Mouse (Mus musculus): ENCODE data around the gene Lpo. TPM values are rescaled to one million over a fixed set of nuclear protein-coding genes. Genes with fewer than 3 reads are reported as not detected.
"Not testable (repeated sequence)": the region's sequence is repeated elsewhere in the genome, so short reads cannot be mapped to it uniquely, and the experiment has no call there.

Lpo gene
- polyA plus RNA-seq (2015; fragmentation: Nextera tagmentation; extraction: Ambion mirVana): 0.25 and 0.41 TPM in 2 replicates

DNA sequence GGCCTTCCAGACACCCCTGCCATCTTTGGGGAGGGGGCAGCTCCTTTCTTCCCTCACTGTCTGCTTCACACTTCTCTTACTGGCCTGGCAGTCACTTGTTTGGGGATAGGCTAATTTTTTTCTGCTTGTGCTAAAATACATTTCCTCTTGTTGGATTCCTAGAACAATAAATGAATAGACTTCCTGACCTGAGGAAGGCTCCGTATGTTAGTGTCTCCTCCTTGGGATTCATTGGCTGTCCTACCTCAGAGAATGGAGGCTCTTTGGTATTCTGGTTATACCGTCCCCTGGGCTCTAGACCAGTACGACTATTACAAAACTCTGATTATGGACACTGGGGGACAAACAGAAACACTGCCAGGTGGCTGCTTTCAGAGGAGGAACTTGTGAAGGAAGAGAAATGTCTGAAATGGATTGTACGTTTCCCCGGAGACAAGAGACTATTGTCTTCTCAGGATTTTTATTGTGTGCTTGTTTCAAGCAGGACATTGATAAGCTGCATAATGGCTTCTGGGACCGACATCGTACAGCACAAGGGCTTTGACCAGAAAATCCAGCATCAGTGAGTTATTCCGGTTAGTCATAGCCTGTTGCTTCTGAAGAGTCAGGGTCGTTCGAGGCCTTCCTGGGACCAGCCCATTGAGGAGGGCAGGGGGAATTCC, at the start of gene Lpo:
Lpo (minus strand) TSS at position 51 of the 662 bp plus-strand sequence.
- Histone ChIP-seq H3K27ac (ENCODE audit: low read length) (no peak within 1 kb of the TSS), H3K27me3 (ENCODE audit: control insufficient read depth, insufficient read depth, low read length) (no peaks in the 10 kb centered on the region), H3K9me3 (replicated peaks; ENCODE audit: control insufficient read depth, low read length) (no peaks in the 10 kb centered on the region), H3K4me1 (ENCODE audit: control insufficient read depth, insufficient read depth, low read length) (no peaks in the 10 kb centered on the region), H3K36me3 (ENCODE audit: control insufficient read depth, insufficient read depth, low read length) (no peaks in the 10 kb centered on the region), H3K9ac (ENCODE audit: low read length) (no peak within 1 kb of the TSS), H3K4me2 (ENCODE audit: low read depth, low read length) (no peak within 1 kb of the TSS), H3K4me3 (replicated peaks; ENCODE audit: low read length) (no peak within 1 kb of the TSS)
- 54% methylated on average over 10 of the region's 10 CpGs for WGBS
- ATAC-seq (ENCODE audit: insufficient read depth, low FRiP score): no peak

DNA sequence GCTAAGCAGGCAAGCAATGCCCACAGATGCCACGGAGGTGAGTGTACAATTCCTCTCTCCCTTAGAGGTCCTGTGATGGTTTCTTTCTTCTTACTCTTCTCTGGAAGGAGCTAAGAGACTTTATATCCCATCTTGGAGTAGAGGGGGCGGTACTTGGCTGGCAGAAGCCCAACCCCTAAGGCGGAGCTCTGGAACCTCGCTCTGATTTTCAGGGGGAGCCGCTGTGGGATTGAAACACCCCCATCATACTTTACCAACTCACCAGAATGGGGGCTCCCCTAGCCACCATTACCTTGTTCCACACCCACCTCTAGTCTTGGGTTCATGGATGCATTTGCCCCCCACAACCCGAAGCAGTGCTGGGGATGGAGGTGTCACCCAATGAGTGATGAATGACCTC, 47.3 kb upstream of the Lpo start, which contains the start of gene Epx:
Epx (minus strand) TSS at position 101 of the 400 bp plus-strand sequence.
- Histone ChIP-seq H3K4me1 (ENCODE audit: control insufficient read depth, insufficient read depth, low read length) (no peaks in the 10 kb centered on the region), H3K9me3 (replicated peaks; ENCODE audit: control insufficient read depth, low read length) (no peaks in the 10 kb centered on the region), H3K36me3 (ENCODE audit: control insufficient read depth, insufficient read depth, low read length) (no peaks in the 10 kb centered on the region), H3K4me3 (replicated peaks; ENCODE audit: low read length) (no peak within 1 kb of the TSS), H3K4me2 (ENCODE audit: low read depth, low read length) (no peak within 1 kb of the TSS), H3K9ac (ENCODE audit: low read length) (no peak within 1 kb of the TSS), H3K27ac (ENCODE audit: low read length) (no peak within 1 kb of the TSS), H3K27me3 (ENCODE audit: control insufficient read depth, insufficient read depth, low read length) (no peaks in the 10 kb centered on the region)
- ATAC-seq (ENCODE audit: insufficient read depth, low FRiP score): no peak
- 71% methylated on average over 6 of the region's 6 CpGs for WGBS

DNA sequence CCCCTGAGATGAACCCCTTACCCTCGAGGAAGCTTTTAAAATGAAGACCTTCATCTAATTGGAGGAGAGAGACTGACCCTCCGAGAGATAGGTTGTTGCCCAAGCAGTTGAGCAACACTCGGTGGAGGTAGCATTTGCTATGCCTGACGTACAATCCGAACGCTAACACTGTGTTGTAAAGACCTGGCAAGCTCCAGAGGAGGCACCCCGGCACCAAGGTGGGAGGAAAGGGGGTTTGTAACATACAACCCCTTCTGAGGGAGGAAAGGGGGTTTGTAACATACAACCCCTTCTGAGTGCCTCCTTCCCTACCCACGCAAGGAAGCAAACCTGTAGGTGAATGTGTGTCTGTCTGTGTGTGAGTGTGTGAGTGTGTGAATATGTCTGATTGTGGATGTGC, 43.7 kb upstream of the Lpo start:
- 44% methylated on average over 8 of the region's 8 CpGs for whole genome bisulfite sequencing
- no peak overlapping the region for H3K27ac ChIP-seq (ENCODE audit: low read length)
- ATAC-seq (ENCODE audit: insufficient read depth, low FRiP score): no peak
- no peaks in the 10 kb centered on the region for H3K9me3 ChIP-seq (replicated peaks; ENCODE audit: control insufficient read depth, low read length)
- no peaks in the 10 kb centered on the region for H3K4me1 ChIP-seq (ENCODE audit: control insufficient read depth, insufficient read depth, low read length)
- no peak overlapping the region for H3K4me2 ChIP-seq (ENCODE audit: low read depth, low read length)
- H3K4me3 ChIP-seq (replicated peaks; ENCODE audit: low read length): no peak overlapping the region
- no peaks in the 10 kb centered on the region for H3K36me3 ChIP-seq (ENCODE audit: control insufficient read depth, insufficient read depth, low read length)
- no peak overlapping the region for H3K9ac ChIP-seq (ENCODE audit: low read length)
- no peaks in the 10 kb centered on the region for H3K27me3 ChIP-seq (ENCODE audit: control insufficient read depth, insufficient read depth, low read length)

DNA sequence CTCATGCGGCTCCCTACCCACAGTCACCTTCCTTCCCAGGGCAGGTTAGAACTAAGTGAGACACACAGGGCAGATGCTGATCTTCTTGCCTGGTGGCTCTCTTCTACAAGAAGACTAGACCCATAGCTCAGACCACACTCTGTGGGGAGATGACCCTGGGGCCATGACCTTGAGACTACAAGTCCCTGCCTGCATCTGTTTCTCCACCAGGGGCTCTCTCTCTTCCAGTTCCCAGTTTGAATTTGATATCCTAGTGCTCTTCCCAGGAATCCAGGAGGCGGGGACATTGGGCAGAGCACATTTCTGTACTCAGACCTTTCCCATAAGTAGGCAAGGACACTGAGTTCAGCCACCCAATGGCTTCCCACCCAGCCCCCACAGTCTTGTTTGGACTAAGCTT, 42.0 kb upstream of the Lpo start:
- no peaks in the 10 kb centered on the region for H3K27me3 ChIP-seq (ENCODE audit: control insufficient read depth, insufficient read depth, low read length)
- H3K4me2 ChIP-seq (ENCODE audit: low read depth, low read length): no peak overlapping the region
- H3K4me1 ChIP-seq (ENCODE audit: control insufficient read depth, insufficient read depth, low read length): no peaks in the 10 kb centered on the region
- H3K9ac ChIP-seq (ENCODE audit: low read length): no peak overlapping the region
- H3K4me3 ChIP-seq (replicated peaks; ENCODE audit: low read length): no peak overlapping the region
- 72% methylated on average over 2 of the region's 2 CpGs for WGBS
- ATAC-seq (ENCODE audit: insufficient read depth, low FRiP score): no peak
- no peaks in the 10 kb centered on the region for H3K36me3 ChIP-seq (ENCODE audit: control insufficient read depth, insufficient read depth, low read length)
- no peak overlapping the region for H3K27ac ChIP-seq (ENCODE audit: low read length)
- no peaks in the 10 kb centered on the region for H3K9me3 ChIP-seq (replicated peaks; ENCODE audit: control insufficient read depth, low read length)

DNA sequence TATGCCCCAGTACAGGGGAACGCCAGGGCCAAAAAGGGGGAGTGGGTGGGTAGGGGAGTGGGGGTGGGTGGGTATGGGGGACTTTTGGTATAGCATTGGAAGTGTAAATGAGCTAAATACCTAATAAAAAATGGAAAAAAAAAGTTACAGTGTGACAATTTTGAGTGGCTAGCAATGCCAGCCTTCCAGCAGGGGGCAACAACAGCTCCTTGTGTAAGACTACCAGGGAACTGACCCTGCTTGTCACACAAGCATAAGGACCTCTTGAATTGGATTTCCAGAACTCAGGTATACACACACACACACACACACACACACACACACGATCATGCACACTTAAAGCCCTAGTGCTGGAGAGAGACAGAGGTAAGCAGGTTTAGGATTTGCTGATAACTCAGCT, 38.8 kb upstream of the Lpo start:
- H3K27me3 ChIP-seq (ENCODE audit: control insufficient read depth, insufficient read depth, low read length); H3K9ac ChIP-seq (ENCODE audit: low read length); H3K4me1 ChIP-seq (ENCODE audit: control insufficient read depth, insufficient read depth, low read length); H3K4me2 ChIP-seq (ENCODE audit: low read depth, low read length); H3K36me3 ChIP-seq (ENCODE audit: control insufficient read depth, insufficient read depth, low read length); H3K9me3 ChIP-seq (replicated peaks; ENCODE audit: control insufficient read depth, low read length); ATAC-seq (ENCODE audit: insufficient read depth, low FRiP score); H3K27ac ChIP-seq (ENCODE audit: low read length); H3K4me3 ChIP-seq (replicated peaks; ENCODE audit: low read length): not testable (repeated sequence)
- 84% methylated on average over 1 of the region's 2 CpGs for WGBS

DNA sequence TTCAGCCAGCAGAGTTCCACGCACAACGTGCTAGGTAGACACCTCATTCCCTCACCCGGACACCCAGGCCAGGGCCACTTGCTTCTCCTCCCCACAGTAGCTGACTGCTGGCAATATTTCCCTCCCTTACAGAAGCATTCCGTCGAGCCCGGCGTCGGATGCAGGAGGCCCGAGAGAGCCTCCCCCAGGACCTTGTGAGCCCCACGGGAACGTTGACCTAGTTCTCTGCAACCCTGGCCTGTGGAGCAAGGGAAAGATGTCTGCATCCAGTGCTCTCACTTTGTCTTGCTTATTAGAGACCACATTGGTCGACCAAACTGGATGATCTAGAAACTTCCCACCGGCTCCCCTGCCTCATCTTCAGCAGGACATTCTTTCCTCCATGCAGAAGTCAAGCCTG, 34.7 kb upstream of the Lpo start:
- Histone ChIP-seq H3K4me2 (ENCODE audit: low read depth, low read length) (no peak overlapping the region), H3K27me3 (ENCODE audit: control insufficient read depth, insufficient read depth, low read length) (no peaks in the 10 kb centered on the region), H3K27ac (ENCODE audit: low read length) (no peak overlapping the region), H3K4me3 (replicated peaks; ENCODE audit: low read length) (no peak overlapping the region), H3K9me3 (replicated peaks; ENCODE audit: control insufficient read depth, low read length) (no peaks in the 10 kb centered on the region), H3K9ac (ENCODE audit: low read length) (no peak overlapping the region), H3K36me3 (ENCODE audit: control insufficient read depth, insufficient read depth, low read length) (no peaks in the 10 kb centered on the region), H3K4me1 (ENCODE audit: control insufficient read depth, insufficient read depth, low read length) (no peaks in the 10 kb centered on the region)
- no peak for ATAC-seq (ENCODE audit: insufficient read depth, low FRiP score)
- 94% methylated on average over 13 of the region's 13 CpGs for WGBS

DNA sequence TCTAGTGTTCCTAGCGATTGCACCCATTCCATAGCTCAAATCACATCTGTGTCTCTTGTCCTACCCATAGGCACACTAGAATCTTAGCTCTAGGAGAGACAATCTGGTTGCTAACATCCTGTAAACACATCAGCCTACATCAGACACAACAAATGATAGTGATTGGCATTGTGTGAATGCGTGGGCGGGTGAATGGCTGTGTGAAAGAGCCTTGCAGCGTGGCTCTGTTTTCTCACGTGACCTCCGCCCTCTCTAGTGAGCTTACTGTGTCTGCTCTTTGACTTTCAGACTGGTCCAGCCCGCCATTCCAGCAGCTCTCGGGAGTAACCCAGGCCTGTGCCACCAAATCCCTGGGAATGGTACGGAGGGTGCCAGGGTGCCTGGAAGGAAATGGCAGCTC, 32.3 kb upstream of the Lpo start:
- WGBS: 78% methylated on average over 9 of the region's 9 CpGs
- Histone ChIP-seq H3K27me3 (ENCODE audit: control insufficient read depth, insufficient read depth, low read length) (no peaks in the 10 kb centered on the region), H3K4me1 (ENCODE audit: control insufficient read depth, insufficient read depth, low read length) (no peaks in the 10 kb centered on the region), H3K9ac (ENCODE audit: low read length) (no peak overlapping the region), H3K9me3 (replicated peaks; ENCODE audit: control insufficient read depth, low read length) (no peaks in the 10 kb centered on the region), H3K27ac (ENCODE audit: low read length) (no peak overlapping the region), H3K36me3 (ENCODE audit: control insufficient read depth, insufficient read depth, low read length) (no peaks in the 10 kb centered on the region), H3K4me2 (ENCODE audit: low read depth, low read length) (no peak overlapping the region), H3K4me3 (replicated peaks; ENCODE audit: low read length) (no peak overlapping the region)
- ATAC-seq (ENCODE audit: insufficient read depth, low FRiP score): no peak

DNA sequence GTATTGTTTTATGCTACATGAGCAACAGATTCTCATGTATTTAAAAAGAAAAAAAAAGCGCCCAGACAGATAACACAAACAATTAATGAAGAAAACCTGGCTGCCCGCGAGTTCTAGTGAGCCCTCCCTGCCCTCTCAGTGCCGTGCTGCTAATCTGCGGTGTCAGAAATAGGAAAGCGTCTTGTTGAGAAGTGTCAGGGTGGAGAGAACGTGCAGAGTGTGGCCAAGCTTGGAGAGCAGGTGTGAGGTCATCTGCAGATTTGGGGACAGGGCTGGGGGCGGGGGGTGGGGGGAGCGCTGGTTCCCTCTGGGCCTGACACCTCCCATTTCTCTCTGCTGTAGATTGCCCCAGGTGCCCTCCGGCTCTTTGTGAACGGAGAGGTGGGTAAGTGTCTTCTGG, 31.2 kb upstream of the Lpo start:
- ATAC-seq (ENCODE audit: insufficient read depth, low FRiP score): no peak
- no peak overlapping the region for H3K4me2 ChIP-seq (ENCODE audit: low read depth, low read length)
- no peak overlapping the region for H3K4me3 ChIP-seq (replicated peaks; ENCODE audit: low read length)
- H3K9me3 ChIP-seq (replicated peaks; ENCODE audit: control insufficient read depth, low read length): no peaks in the 10 kb centered on the region
- H3K9ac ChIP-seq (ENCODE audit: low read length): no peak overlapping the region
- H3K27me3 ChIP-seq (ENCODE audit: control insufficient read depth, insufficient read depth, low read length): no peaks in the 10 kb centered on the region
- H3K36me3 ChIP-seq (ENCODE audit: control insufficient read depth, insufficient read depth, low read length): no peaks in the 10 kb centered on the region
- no peaks in the 10 kb centered on the region for H3K4me1 ChIP-seq (ENCODE audit: control insufficient read depth, insufficient read depth, low read length)
- no peak overlapping the region for H3K27ac ChIP-seq (ENCODE audit: low read length)
- whole genome bisulfite sequencing: 83% methylated on average over 11 of the region's 11 CpGs

DNA sequence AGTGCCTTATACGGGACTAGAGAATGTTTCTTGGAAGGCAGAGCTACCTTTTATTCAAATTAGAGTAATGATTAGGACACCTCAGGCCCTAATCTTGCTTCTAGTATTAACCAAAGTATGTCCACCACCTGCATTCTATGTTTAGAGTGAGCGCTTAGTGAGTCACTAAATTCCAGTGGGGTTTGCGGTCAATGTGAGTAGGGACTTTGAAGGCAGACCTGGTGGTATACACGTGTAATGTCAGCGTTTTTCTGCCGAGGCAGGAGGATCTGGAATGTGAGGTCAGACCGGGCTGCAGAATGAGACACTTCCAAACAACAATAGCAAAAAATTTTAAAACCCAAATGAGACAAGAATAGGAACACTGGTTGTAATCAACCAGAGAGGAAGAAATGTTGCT, 26.5 kb upstream of the Lpo start:
- Histone ChIP-seq H3K36me3 (ENCODE audit: control insufficient read depth, insufficient read depth, low read length) (no peaks in the 10 kb centered on the region), H3K4me2 (ENCODE audit: low read depth, low read length) (no peak overlapping the region), H3K4me1 (ENCODE audit: control insufficient read depth, insufficient read depth, low read length) (peaks cover 7% of the 10 kb centered on the region), H3K9me3 (replicated peaks; ENCODE audit: control insufficient read depth, low read length) (no peaks in the 10 kb centered on the region), H3K27me3 (ENCODE audit: control insufficient read depth, insufficient read depth, low read length) (no peaks in the 10 kb centered on the region), H3K27ac (ENCODE audit: low read length) (no peak overlapping the region), H3K4me3 (replicated peaks; ENCODE audit: low read length) (no peak overlapping the region), H3K9ac (ENCODE audit: low read length) (no peak overlapping the region)
- ATAC-seq (ENCODE audit: insufficient read depth, low FRiP score): no peak
- 83% methylated on average over 7 of the region's 7 CpGs for WGBS
